Mouse (Mus musculus): Measurements from ENCODE around the gene Gga2. TPM values are rescaled to one million over a fixed set of nuclear protein-coding genes. Genes with fewer than 3 reads are reported as not detected.

The Gga2 gene
- total and polyA plus RNA-seq, 3 experiments, result 26.8 to 79.0 (median 27.4) TPM

GRCm38 (mm10) chr7:121939244-121939643, 81.8 kb downstream of the Gga2 start:
- H3K27me3 ChIP-seq (replicated peaks), result no peaks in the 10 kb centered on the region
- H3K9ac ChIP-seq (ENCODE audit: insufficient read depth, low read depth), result no peak overlapping the region
- no peak overlapping the region for H3K4me2 ChIP-seq (ENCODE audit: insufficient read depth, low read depth, poor library complexity, severe bottlenecking)
- in situ Hi-C loops (cut with MboI; ENCODE audit: low pct_ligation_motif_present, low pct_unique_long_range_greater_than_20kb, low sequenced_read_pairs) (no loop called here), dilution Hi-C loops (cut with MboI; ENCODE audit: extremely low pct_ligation_motif_present, extremely low pct_unique_long_range_greater_than_20kb, low sequenced_read_pairs) (no loop called here)
- TF ChIP-seq RAD21 (IDR thresholded peaks at IDR 0.05; ENCODE audit: low read depth, low read length) (no peak), NRF1 (IDR thresholded peaks at IDR 0.05; ENCODE audit: low read depth, low read length) (no peak), ZC3H11A (IDR thresholded peaks at IDR 0.05; ENCODE audit: low read depth, low read length) (no peak)
- DNase-seq (ENCODE audit: extremely low read depth), result no peak
- H3K36me3 ChIP-seq (replicated peaks in 1 of 2; ENCODE audit: control insufficient read depth in 1 of 2, insufficient read depth in 1 of 2, low read length in 1 of 2), result peaks cover 27 to 87% of the 10 kb centered on the region in 2 experiments
- peaks cover 0 to 13% of the 10 kb centered on the region in 2 experiments; a peak in 1 of 4 replicates for H3K4me1 ChIP-seq (ENCODE audit: control insufficient read depth in 1 of 2, insufficient read depth in 2 of 2)
- H3K9me3 ChIP-seq (replicated peaks; ENCODE audit: low read length), result no peaks in the 10 kb centered on the region
- H3K79me2 ChIP-seq (replicated peaks; ENCODE audit: control insufficient read depth, extremely low read depth, insufficient read depth, poor library complexity, severe bottlenecking), result no peaks in the 10 kb centered on the region
- H3K4me3 ChIP-seq (replicated peaks in 1 of 3; ENCODE audit: low read depth in 2 of 3, low read length in 2 of 3, poor library complexity in 1 of 3), result no peak overlapping the region
- H3K27ac ChIP-seq (ENCODE audit: insufficient read depth, low read depth), result no peak overlapping the region

GRCm38 (mm10) chr7:121938124-121938891, 82.7 kb downstream of the Gga2 start:
- Histone ChIP-seq H3K4me3 (replicated peaks in 1 of 3; ENCODE audit: low read depth in 2 of 3, low read length in 2 of 3, poor library complexity in 1 of 3) (no peak overlapping the region), H3K79me2 (replicated peaks; ENCODE audit: control insufficient read depth, extremely low read depth, insufficient read depth, poor library complexity, severe bottlenecking) (no peaks in the 10 kb centered on the region), H3K27me3 (replicated peaks) (no peaks in the 10 kb centered on the region), H3K9me3 (replicated peaks; ENCODE audit: low read length) (no peaks in the 10 kb centered on the region), H3K9ac (ENCODE audit: insufficient read depth, low read depth) (no peak overlapping the region), H3K36me3 (replicated peaks in 1 of 2; ENCODE audit: control insufficient read depth in 1 of 2, insufficient read depth in 1 of 2, low read length in 1 of 2) (peaks cover 20 to 85% of the 10 kb centered on the region in 2 experiments), H3K4me2 (ENCODE audit: insufficient read depth, low read depth, poor library complexity, severe bottlenecking) (no peak overlapping the region), H3K4me1 (ENCODE audit: control insufficient read depth in 1 of 2, insufficient read depth in 2 of 2) (peaks cover 0 to 13% of the 10 kb centered on the region in 2 experiments; a peak in 1 of 4 replicates), H3K27ac (ENCODE audit: insufficient read depth, low read depth) (no peak overlapping the region)
- in situ Hi-C loops (cut with MboI; ENCODE audit: low pct_ligation_motif_present, low pct_unique_long_range_greater_than_20kb, low sequenced_read_pairs) (no loop called here), dilution Hi-C loops (cut with MboI; ENCODE audit: extremely low pct_ligation_motif_present, extremely low pct_unique_long_range_greater_than_20kb, low sequenced_read_pairs) (no loop called here)
- TF ChIP-seq GABPA (IDR thresholded peaks at IDR 0.05; ENCODE audit: insufficient replicate concordance, low read depth, low read length), result no peak
- TF ChIP-seq EP300 (IDR thresholded peaks at IDR 0.05; ENCODE audit: low read length), result no peak
- no peak for TF ChIP-seq HCFC1 (IDR thresholded peaks at IDR 0.05; ENCODE audit: low read depth, low read length)
- TF ChIP-seq JUN (IDR thresholded peaks at IDR 0.05; ENCODE audit: insufficient read depth, low read depth, low read length), result no peak
- no peak for TF ChIP-seq ETS1 (conservative IDR thresholded peaks at IDR 0.05; ENCODE audit: low read depth, low read length)
- DNase-seq (ENCODE audit: extremely low read depth), result no peak

- Histone ChIP-seq H3K9ac (ENCODE audit: insufficient read depth, low read depth) (no peak overlapping the region), H3K36me3 (replicated peaks in 1 of 2; ENCODE audit: control insufficient read depth in 1 of 2, insufficient read depth in 1 of 2, low read length in 1 of 2) (peaks cover 20 to 87% of the 10 kb centered on the region in 2 experiments), H3K27ac (ENCODE audit: insufficient read depth, low read depth) (no peak overlapping the region), H3K79me2 (replicated peaks; ENCODE audit: control insufficient read depth, extremely low read depth, insufficient read depth, poor library complexity, severe bottlenecking) (no peaks in the 10 kb centered on the region), H3K4me2 (ENCODE audit: insufficient read depth, low read depth, poor library complexity, severe bottlenecking) (no peak overlapping the region), H3K27me3 (replicated peaks) (no peaks in the 10 kb centered on the region), H3K4me3 (replicated peaks in 1 of 3; ENCODE audit: low read depth in 2 of 3, low read length in 2 of 3, poor library complexity in 1 of 3) (no peak overlapping the region), H3K4me1 (ENCODE audit: control insufficient read depth in 1 of 2, insufficient read depth in 2 of 2) (peaks cover 0 to 13% of the 10 kb centered on the region in 2 experiments; a peak in 1 of 4 replicates), H3K9me3 (replicated peaks; ENCODE audit: low read length) (no peaks in the 10 kb centered on the region)
- dilution Hi-C loops (cut with MboI; ENCODE audit: extremely low pct_ligation_motif_present, extremely low pct_unique_long_range_greater_than_20kb, low sequenced_read_pairs), result no loop called here
- in situ Hi-C loops (cut with MboI; ENCODE audit: low pct_ligation_motif_present, low pct_unique_long_range_greater_than_20kb, low sequenced_read_pairs), result no loop called here
- DNase-seq (ENCODE audit: extremely low read depth), result no peak
- TF ChIP-seq POLR2AphosphoS2 (IDR thresholded peaks at IDR 0.05; ENCODE audit: low read depth, low read length) (no peak), UBTF (IDR thresholded peaks at IDR 0.05; ENCODE audit: low read depth, low read length) (no peak), MAFK (IDR thresholded peaks at IDR 0.05; ENCODE audit: insufficient replicate concordance, low read length) (no peak), ZNF384 (IDR thresholded peaks at IDR 0.05; ENCODE audit: low read depth, low read length) (no peak), SMC3 (IDR thresholded peaks at IDR 0.05; ENCODE audit: low read depth, low read length) (no peak), NELFE (IDR thresholded peaks at IDR 0.05; ENCODE audit: low read depth, low read length) (no peak), RCOR1 (conservative IDR thresholded peaks at IDR 0.05; ENCODE audit: low read depth, low read length) (no peak), NRF1 (IDR thresholded peaks at IDR 0.05; ENCODE audit: low read depth, low read length) (no peak), ETS1 (conservative IDR thresholded peaks at IDR 0.05; ENCODE audit: low read depth, low read length) (no peak), PAX5 (IDR thresholded peaks at IDR 0.05; ENCODE audit: low read length) (no peak), ELF1 (IDR thresholded peaks at IDR 0.05; ENCODE audit: low read depth, low read length) (no peak), JUND (conservative IDR thresholded peaks at IDR 0.05; ENCODE audit: low read depth, low read length) (no peak), USF2 (conservative IDR thresholded peaks at IDR 0.05; ENCODE audit: low read depth, low read length) (no peak), TCF12 (IDR thresholded peaks at IDR 0.05; ENCODE audit: low read depth, low read length) (no peak), MYC (IDR thresholded peaks at IDR 0.05; ENCODE audit: low read depth, low read length) (no peak), MAX (IDR thresholded peaks at IDR 0.05; ENCODE audit: low read length) (no peak), KAT2A (IDR thresholded peaks at IDR 0.05; ENCODE audit: insufficient replicate concordance, low read length) (no peak)
Observed at GRCm38 (mm10) chr7:121936861-121937630, 84.0 kb downstream of the Gga2 start.
